Mouse (Mus musculus) macrophage (primary cell): ENCODE measurements around the gene Vac14. TPM values are rescaled to one million over a fixed set of nuclear protein-coding genes. Genes with fewer than 3 reads are reported as not detected.

ENCODE experiments used
- H3K27ac ChIP-seq: fragments of 350-480 bp; formaldehyde crosslinking; 2 replicates; pipeline ENCODE4 v1.9.0; 2021
- H3K36me3 ChIP-seq: fragments of 350-480 bp; formaldehyde crosslinking; 2 replicates; pipeline ENCODE4 v1.9.0; 2021; ENCODE audit errors: inconsistent target
- H3K4me3 ChIP-seq: fragments of 350-480 bp; formaldehyde crosslinking; 2 replicates; pipeline ENCODE4 v1.9.0; 2021; ENCODE audit errors: inconsistent target
- H3K79me2 ChIP-seq: fragments of 350-480 bp; formaldehyde crosslinking; 2 replicates; pipeline ENCODE4 v1.9.0; 2021; ENCODE audit errors: inconsistent target
- WGBS: methylation state at CpG from one replicate; pipeline ENCODE4 v1.1.7; 2026; ENCODE audit warnings: inconsistent platforms; ENCODE audit not compliant: missing documents; 5-methylcytosine and 5-hydroxymethylcytosine counted together
- polyA plus RNA-seq: library from polyadenylated mRNA; stranded (reverse); fragments of 250-400 nt; gene quantifications from 3 replicates; pipeline ENCODE4 v1.2.4, GENCODE M21; 2018; ENCODE audit warnings: inconsistent platforms

Gene Vac14
- polyA plus RNA-seq, 1 experiment from 2014 or later = 60.1 TPM

- peaks cover 69% of the 10 kb centered on the region for H3K36me3 ChIP-seq
- WGBS = 98% methylated on average over 3 of the region's 3 CpGs
- H3K27ac ChIP-seq = no peak overlapping the region
- H3K4me3 ChIP-seq = no peak overlapping the region
- H3K79me2 ChIP-seq = peaks cover 44% of the 10 kb centered on the region
These were observed 15.4 kb downstream of the Vac14 start for GRCm38 (mm10) chr8:110633814-110634213.

GRCm38 (mm10) chr8:110636182-110636581 lies 17.8 kb downstream of the Vac14 start:
- H3K36me3 ChIP-seq = peaks cover 82% of the 10 kb centered on the region
- H3K27ac ChIP-seq = no peak overlapping the region
- WGBS = 100% methylated on average over 4 of the region's 6 CpGs
- H3K79me2 ChIP-seq = peaks cover 20% of the 10 kb centered on the region
- no peak overlapping the region for H3K4me3 ChIP-seq

- Histone ChIP-seq H3K79me2 (no peaks in the 10 kb centered on the region), H3K36me3 (peaks cover 74% of the 10 kb centered on the region), H3K27ac (no peak overlapping the region), H3K4me3 (no peak overlapping the region)
- 90% methylated on average over 5 of the region's 5 CpGs for WGBS
These were observed 23.9 kb downstream of the Vac14 start for GRCm38 (mm10) chr8:110642331-110642730.

- Histone ChIP-seq H3K79me2 (no peaks in the 10 kb centered on the region), H3K4me3 (no peak overlapping the region), H3K27ac (no peak overlapping the region), H3K36me3 (peaks cover 66% of the 10 kb centered on the region)
- 93% methylated on average over 4 of the region's 4 CpGs for WGBS
These were observed 24.8 kb downstream of the Vac14 start for GRCm38 (mm10) chr8:110643177-110643576.

GRCm38 (mm10) chr8:110644422-110644821 lies 26.0 kb downstream of the Vac14 start:
- no peaks in the 10 kb centered on the region for H3K79me2 ChIP-seq
- H3K4me3 ChIP-seq = no peak overlapping the region
- 96% methylated on average over 4 of the region's 4 CpGs for WGBS
- no peak overlapping the region for H3K27ac ChIP-seq
- H3K36me3 ChIP-seq = peaks cover 69% of the 10 kb centered on the region

GRCm38 (mm10) chr8:110644901-110645300 lies 26.5 kb downstream of the Vac14 start:
- no peak overlapping the region for H3K27ac ChIP-seq
- H3K79me2 ChIP-seq = no peaks in the 10 kb centered on the region
- peaks cover 73% of the 10 kb centered on the region for H3K36me3 ChIP-seq
- H3K4me3 ChIP-seq = no peak overlapping the region
- 100% methylated on average over 2 of the region's 2 CpGs for WGBS

GRCm38 (mm10) chr8:110645340-110645739 lies 27.0 kb downstream of the Vac14 start:
- H3K36me3 ChIP-seq = peaks cover 73% of the 10 kb centered on the region
- 88% methylated on average over 3 of the region's 3 CpGs for WGBS
- no peak overlapping the region for H3K27ac ChIP-seq
- no peak overlapping the region for H3K4me3 ChIP-seq
- no peaks in the 10 kb centered on the region for H3K79me2 ChIP-seq

- H3K36me3 ChIP-seq = peaks cover 73% of the 10 kb centered on the region
- H3K79me2 ChIP-seq = no peaks in the 10 kb centered on the region
- no peak overlapping the region for H3K27ac ChIP-seq
- no peak overlapping the region for H3K4me3 ChIP-seq
- 50% methylated on average over 6 of the region's 6 CpGs for WGBS
These were observed 27.7 kb downstream of the Vac14 start for GRCm38 (mm10) chr8:110646064-110646463.

- Histone ChIP-seq H3K4me3 (no peak overlapping the region), H3K36me3 (peaks cover 78% of the 10 kb centered on the region), H3K79me2 (no peaks in the 10 kb centered on the region), H3K27ac (no peak overlapping the region)
- 95% methylated on average over 3 of the region's 3 CpGs for WGBS
These were observed 30.2 kb downstream of the Vac14 start for GRCm38 (mm10) chr8:110648577-110648976.

- Histone ChIP-seq H3K4me3 (no peak overlapping the region), H3K27ac (no peak overlapping the region), H3K36me3 (peaks cover 76% of the 10 kb centered on the region), H3K79me2 (no peaks in the 10 kb centered on the region)
- 97% methylated on average over 6 of the region's 6 CpGs for WGBS
These were observed 30.9 kb downstream of the Vac14 start for GRCm38 (mm10) chr8:110649286-110649685.

- WGBS = 95% methylated on average over 9 of the region's 9 CpGs
- no peaks in the 10 kb centered on the region for H3K79me2 ChIP-seq
- H3K36me3 ChIP-seq = peaks cover 70% of the 10 kb centered on the region
- H3K4me3 ChIP-seq = no peak overlapping the region
- H3K27ac ChIP-seq = no peak overlapping the region
These were observed 32.5 kb downstream of the Vac14 start for GRCm38 (mm10) chr8:110650838-110651237.

- H3K36me3 ChIP-seq = peaks cover 69% of the 10 kb centered on the region
- WGBS = 95% methylated on average over 4 of the region's 4 CpGs
These were observed 33.5 kb downstream of the Vac14 start for GRCm38 (mm10) chr8:110651847-110652246.

GRCm38 (mm10) chr8:110654075-110655060 lies 36.0 kb downstream of the Vac14 start:
- Histone ChIP-seq H3K27ac (no peak overlapping the region), H3K36me3 (peaks cover 81% of the 10 kb centered on the region), H3K79me2 (no peaks in the 10 kb centered on the region), H3K4me3 (no peak overlapping the region)
- 95% methylated on average over 9 of the region's 9 CpGs for WGBS

More at GRCm38 (mm10) chr8:110651847-110652246, 33.5 kb downstream of the Vac14 start:
- H3K27ac ChIP-seq = no peak overlapping the region
- no peak overlapping the region for H3K4me3 ChIP-seq
- no peaks in the 10 kb centered on the region for H3K79me2 ChIP-seq

- peaks cover 81% of the 10 kb centered on the region for H3K36me3 ChIP-seq
- H3K79me2 ChIP-seq = no peaks in the 10 kb centered on the region
These were observed 37.4 kb downstream of the Vac14 start for GRCm38 (mm10) chr8:110655827-110656226.

GRCm38 (mm10) chr8:110657661-110658060 lies 39.3 kb downstream of the Vac14 start:
- peaks cover 75% of the 10 kb centered on the region for H3K36me3 ChIP-seq
- H3K4me3 ChIP-seq = no peak overlapping the region
- H3K27ac ChIP-seq = no peak overlapping the region
- 100% methylated on average over 2 of the region's 2 CpGs for WGBS
- no peaks in the 10 kb centered on the region for H3K79me2 ChIP-seq

More at GRCm38 (mm10) chr8:110655827-110656226, 37.4 kb downstream of the Vac14 start:
- WGBS = 75% methylated on average over 1 of the region's 1 CpGs
- Histone ChIP-seq H3K4me3 (no peak overlapping the region), H3K27ac (no peak overlapping the region)
